Mouse (Mus musculus): ENCODE data around the gene Dytn. TPM values are rescaled to one million over a fixed set of nuclear protein-coding genes. Genes with fewer than 3 reads are reported as not detected.
A peak's percentile ranks its signal among the peaks of the same experiment; 100 is the strongest.
"Not testable (repeated sequence)": the region's sequence is repeated elsewhere in the genome, so short reads cannot be mapped to it uniquely, and the experiment has no call there.

Gene Dytn
- total RNA-seq (2021): under 1 TPM in 1 of 2 experiments, not detected in 1; 0.21 TPM
- long read RNA-seq, experiment 1: 0 reads
- long read RNA-seq, experiment 2, partial matches to known transcripts: 0 of 1 reads
- long read RNA-seq, experiment 2, other reads (novel, unspliced or antisense): 1 of 1 reads

DNA sequence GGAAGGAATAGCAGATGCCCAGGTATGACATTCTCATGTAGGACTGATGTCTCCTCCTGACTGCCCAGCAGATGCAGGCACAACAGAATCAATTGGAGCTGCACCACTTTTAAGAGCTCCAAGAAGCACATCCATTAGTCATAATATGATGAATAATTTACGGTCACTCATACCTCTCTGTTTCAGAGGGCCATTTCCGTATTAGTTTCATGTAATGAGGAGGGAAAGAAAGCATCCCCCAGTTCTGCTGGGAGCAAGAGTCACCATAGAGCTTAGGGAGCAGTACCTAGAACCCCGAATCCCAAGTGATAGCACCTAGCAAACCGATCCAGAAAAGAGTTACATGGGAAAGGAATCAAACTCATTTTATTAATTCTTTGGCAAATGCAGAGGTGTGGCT is at the start of gene Dytn:
Dytn (minus strand) TSS at position 101 of the 400 bp plus-strand sequence.
- no peak for DNase-seq (ENCODE audit: low spot score in 2 of 2)

DNA sequence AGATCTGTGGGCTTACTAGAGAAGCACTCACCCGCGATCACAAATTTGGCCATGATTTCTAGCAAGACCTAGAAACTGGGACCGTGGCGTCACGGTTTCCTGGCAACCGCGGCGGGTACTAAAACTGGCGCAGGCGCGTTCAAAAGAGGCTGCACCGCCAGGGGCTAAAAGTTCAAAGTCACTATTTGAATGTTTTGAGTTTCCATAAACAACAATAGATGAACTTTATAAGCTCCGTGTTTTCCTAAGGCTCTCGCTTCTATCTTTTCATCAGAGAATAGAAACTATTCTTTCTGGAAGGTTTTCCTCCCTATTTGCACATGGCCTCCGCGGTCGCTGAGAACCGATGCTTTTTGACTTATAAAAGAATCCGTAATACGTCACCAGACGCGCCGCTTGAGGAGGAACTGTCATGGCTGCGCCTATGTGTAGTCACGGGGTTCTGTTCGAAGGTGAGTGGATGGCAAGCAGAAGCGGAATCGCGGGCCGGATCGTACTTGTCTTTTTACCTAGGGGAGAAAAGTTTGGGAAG is 43.6 kb upstream of the Dytn start, which contains the start of the genes Mdh1b and Fastkd2:
Mdh1b (minus strand) TSS at position 79 of the 532 bp plus-strand sequence.
Fastkd2 (plus strand) TSS at position 375 of the 532 bp plus-strand sequence.
- DNase-seq (ENCODE audit: low spot score in 2 of 2): peak; percentile 89 to 96

DNA sequence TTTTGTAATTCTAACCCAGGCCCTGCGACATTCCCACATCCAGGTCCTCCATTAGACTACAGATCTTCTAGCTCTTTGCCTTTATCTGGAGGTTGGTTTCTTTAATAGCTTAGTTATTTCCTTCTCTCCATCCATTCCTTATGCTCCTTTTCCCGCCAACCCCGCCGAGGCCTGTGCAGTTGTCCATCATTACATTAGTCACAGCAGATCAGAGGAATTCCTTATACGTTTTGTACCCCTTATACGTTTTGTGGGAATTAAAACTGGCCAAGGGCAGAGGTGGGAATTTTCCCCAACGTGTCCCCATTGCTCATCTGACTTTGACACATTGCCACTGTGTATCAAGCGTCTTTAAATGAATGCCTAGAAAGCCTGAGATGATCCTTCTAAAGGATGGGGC is 43.1 kb upstream of the Dytn start:
- no peak for DNase-seq (ENCODE audit: low spot score in 2 of 2)

DNA sequence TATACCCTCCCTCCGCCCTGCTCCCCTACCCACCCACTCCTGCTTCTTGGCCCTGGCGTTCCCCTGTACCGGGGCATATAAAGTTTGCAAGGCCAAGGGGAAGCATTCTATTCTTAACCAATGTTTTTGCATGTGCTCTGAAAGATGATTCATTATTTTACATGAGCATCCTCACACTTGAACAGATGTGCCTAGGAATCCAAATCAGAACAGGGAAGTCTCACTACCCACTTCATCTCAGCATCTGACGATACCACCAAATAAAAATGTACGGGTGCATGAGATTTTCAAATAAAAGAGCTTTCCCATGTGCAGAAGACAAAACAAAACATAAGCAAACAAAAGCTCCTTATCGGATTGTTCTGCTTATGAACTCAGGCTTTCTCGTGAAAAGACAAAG is 33.4 kb upstream of the Dytn start:
- no peak for DNase-seq (ENCODE audit: low spot score in 2 of 2)

DNA sequence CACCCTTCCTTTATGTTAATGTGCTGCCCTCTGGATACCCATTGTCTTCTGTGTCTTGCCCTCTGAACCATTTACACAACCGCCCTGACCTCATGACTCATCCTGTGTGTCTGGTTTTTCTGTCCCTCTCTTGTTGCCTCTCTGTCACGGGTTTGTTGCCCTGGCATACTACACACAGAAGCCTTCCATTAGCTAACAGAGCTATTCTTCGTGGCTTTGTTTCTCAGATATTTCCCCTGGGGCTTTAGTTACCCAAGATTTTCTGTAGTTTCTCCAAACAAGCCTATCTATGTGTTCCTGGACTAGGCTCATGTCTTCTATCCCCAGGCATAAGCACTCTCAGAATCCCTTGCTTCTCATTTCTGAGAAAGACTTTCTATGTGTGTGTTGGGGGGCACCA is 22.1 kb upstream of the Dytn start:
- no peak for DNase-seq (ENCODE audit: low spot score in 2 of 2)

DNA sequence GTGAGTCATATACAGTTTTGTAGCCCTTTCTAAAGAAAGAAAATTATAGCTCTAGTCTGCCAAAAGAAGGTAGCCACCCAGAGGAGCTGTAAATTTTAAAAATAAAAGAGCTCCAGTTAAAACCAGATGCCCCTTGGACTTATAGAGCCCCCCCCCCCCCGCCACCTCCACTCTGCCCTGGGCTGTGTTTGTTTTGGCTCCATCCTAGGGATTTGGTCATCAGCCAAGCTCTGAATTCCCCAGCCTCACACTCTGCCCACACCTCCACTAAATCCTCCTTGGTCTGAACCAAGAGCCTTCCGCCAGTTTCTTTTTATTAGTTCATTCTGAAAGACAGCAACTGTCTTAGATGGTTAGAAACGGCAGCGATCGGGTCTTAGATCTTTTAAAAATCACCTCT is 19.0 kb upstream of the Dytn start:
- DNase-seq (ENCODE audit: low spot score in 2 of 2): no peak

DNA sequence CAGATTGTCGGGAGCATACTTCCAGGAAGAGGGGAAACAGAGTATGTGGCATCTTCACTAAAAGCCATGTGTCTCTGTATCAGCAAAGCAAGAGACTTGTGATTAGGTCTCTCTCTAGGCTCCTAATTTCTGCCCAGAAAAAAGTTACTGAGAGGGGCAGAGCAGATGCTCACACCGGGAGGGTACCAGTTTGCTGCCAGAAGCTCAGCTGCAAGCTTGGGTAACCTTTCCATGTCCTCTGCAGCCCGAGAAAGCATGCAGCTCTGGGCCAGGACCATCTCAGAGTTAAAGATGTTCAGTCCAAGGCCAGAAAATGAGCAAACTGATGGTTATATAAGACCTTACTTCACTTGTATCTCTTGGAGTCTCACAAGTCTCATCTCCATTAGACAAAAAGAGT is 10.1 kb upstream of the Dytn start:
- no peak for DNase-seq (ENCODE audit: low spot score in 2 of 2)

DNA sequence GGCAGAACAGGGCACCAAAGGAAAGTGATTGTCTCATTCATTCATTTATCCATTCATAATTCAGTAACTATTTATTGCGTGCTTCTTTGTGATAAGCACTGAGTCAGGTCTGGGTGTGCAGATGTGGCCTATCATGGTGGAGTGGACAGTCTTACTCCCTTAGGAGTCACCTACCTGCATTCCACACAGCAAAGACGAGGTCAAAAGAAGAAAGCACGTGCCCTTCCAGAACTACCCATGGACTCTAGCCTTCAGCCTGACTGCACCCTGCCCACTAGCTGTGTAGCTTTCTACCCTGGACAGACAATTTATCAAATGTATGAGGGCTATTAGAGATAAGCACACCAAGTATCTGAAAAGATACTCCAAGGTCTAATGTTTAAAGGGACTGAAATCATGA is 10.8 kb downstream of the Dytn start:
- DNase-seq (ENCODE audit: low spot score in 2 of 2): no peak

DNA sequence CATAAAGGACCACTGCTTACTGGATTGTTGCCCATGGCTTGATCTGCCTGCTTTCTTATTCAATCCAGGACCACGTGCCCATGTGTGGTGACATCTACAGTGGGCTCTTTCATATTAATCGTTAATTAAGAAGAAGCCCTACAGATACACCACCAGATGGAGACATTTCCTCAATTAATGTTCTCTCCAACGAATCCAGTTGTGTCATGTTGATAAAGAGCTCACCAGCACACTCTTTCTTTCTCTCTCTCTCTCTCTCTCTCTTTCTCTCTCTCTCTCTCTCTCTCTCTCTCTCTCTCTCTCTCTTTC is 17.9 kb downstream of the Dytn start:
- peak in 1 of 2 experiments; percentile 75 for DNase-seq (ENCODE audit: low spot score in 2 of 2)

DNA sequence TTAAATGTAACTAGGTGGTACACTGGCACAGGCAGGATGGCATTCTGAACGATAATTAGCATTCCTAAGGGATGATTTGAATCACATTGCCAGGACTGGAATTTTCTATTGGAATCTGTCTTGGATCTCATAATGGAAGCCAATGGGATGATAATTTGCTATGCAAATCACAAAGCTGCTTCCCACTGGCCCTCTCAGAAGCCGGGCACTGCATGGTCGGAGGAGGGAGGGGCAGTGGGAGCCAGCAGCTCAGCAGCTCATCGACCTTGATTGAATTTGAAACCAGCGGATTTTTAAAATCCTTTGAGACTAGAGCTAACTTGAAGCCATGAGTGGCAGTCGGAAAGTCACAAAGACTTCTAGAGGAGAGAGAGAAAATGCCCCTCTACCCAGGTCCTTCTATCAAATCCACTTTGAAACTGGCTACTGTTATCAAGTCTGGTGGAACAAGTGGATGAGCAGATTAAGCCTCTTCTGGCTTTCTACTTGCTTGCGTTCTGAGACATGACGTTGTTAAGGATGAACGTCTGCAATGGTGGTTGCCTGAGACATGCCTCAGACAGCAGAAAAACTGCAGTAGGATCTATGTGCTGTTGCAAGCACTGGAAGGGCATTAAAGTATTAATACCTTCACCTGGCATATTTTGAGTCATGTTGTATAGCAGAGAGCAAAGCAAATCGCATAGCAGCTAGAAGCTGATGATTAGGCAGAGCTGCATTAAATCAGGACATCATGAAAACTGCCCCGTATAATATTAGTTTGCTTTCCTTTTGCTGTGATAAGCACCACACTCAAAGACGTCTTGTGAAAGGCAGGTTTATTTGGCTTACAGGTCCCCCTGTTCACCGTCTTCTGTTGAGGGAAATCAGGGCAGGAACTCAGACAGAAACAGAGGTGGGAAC is 18.5 kb downstream of the Dytn start:
- peak; percentile 12 to 21 for DNase-seq (ENCODE audit: low spot score in 2 of 2)

GRCm38 (mm10) chr1:63667201-63667948 is 19.4 kb downstream of the Dytn start:
- DNase-seq (ENCODE audit: low spot score in 2 of 2): no peak

GRCm38 (mm10) chr1:63666089-63666488 is 20.6 kb downstream of the Dytn start:
- DNase-seq (ENCODE audit: low spot score in 2 of 2): no peak

GRCm38 (mm10) chr1:63659591-63659990 is 27.1 kb downstream of the Dytn start:
- DNase-seq (ENCODE audit: low spot score in 2 of 2): peak; percentile 21 to 64

DNA sequence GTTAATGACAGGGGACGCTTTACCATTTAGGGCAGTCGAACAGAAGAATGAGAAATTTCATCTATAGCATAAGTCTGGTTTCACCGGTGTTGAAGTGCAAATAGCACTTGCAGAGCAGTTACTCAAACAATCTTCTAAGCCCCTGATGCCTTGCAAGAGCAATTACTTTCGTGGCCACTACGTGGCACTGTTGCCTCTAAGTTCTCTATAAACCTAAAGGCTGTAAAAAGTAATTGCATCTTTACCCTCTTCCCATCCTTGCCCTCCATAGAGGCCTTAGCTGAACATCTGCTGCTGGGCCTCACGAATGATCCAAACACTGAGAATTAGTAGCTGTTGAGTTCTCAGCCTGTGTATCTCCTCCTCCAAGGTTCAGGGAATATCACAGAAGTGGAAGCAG is 28.7 kb downstream of the Dytn start:
- DNase-seq (ENCODE audit: low spot score in 2 of 2): peak; percentile 56 to 59

- no peak for DNase-seq (ENCODE audit: low spot score in 2 of 2)
Observed at GRCm38 (mm10) chr1:63639921-63640320, 46.8 kb downstream of the Dytn start.

GRCm38 (mm10) chr1:63630390-63630789 is 56.3 kb downstream of the Dytn start:
- DNase-seq (ENCODE audit: low spot score in 2 of 2): not testable (repeated sequence)

DNA sequence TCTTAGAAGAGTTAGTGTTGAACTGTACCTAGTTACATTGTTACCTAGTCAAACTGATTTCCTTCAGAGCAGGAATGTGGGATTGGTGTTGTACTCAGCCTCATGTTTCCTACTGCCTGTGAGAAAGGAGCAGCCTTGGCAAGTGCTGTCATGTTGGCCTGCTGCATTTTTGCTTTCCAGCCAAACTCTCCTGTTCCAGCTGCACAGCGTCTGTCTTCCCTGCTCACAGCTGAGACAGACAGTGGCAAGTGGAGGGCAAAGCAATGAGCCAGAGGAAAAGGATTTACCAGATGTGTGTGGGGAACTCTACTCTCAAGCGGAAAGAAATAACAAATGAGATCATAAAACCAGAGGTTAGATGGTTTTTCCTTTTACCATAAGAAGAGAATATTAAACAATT is 58.5 kb downstream of the Dytn start:
- DNase-seq (ENCODE audit: low spot score in 2 of 2): no peak

DNA sequence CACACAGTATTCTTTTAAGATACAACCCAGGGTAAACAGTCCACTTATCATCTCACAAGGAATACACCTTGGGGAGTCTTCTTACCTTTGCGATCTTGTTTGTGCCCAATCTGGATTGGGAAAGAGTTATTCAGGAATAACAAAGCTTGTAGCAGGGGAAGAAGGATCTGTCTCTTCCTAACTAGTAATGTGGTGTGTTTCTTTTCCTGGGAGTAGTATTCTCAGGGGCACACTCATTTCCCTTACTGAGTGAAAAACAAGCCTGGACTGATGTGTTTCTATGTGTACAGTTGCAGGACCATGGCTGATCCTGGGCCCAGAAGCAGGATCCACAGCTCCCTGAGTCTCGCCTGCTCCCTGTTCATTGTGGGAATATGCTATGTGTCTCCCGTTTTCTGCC is 71.1 kb downstream of the Dytn start, which contains the start of gene Gm39653:
Gm39653 (plus strand) TSS at position 301 of the 400 bp plus-strand sequence.
- no peak for DNase-seq (ENCODE audit: low spot score in 2 of 2)

DNA sequence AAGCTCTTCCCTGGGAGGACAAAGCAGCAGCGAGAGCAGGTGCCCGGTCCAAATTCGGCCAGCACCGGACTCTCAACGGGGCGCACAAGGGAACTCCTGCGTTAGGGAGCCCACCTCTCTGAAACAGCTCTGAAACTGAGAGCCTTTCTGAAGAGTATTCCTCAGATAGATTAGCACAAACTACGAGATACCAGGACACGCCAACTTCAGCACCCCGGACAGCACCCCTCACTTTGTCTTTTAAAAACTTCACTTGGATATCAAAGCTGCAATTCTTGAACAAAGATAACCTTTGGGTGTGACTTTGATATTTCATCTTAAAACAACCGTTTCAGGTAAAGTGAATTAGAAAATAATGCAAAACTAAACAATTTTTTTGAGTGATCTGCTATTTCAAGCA is 72.1 kb downstream of the Dytn start:
- DNase-seq (ENCODE audit: low spot score in 2 of 2): no peak

GRCm38 (mm10) chr1:63609613-63610012 is 77.1 kb downstream of the Dytn start:
- no peak for DNase-seq (ENCODE audit: low spot score in 2 of 2)

GRCm38 (mm10) chr1:63603870-63604500 is 82.7 kb downstream of the Dytn start:
- no peak for DNase-seq (ENCODE audit: low spot score in 2 of 2)
